ENCODE assay signal across 22 mouse cellular contexts in the genomic region with DNA sequence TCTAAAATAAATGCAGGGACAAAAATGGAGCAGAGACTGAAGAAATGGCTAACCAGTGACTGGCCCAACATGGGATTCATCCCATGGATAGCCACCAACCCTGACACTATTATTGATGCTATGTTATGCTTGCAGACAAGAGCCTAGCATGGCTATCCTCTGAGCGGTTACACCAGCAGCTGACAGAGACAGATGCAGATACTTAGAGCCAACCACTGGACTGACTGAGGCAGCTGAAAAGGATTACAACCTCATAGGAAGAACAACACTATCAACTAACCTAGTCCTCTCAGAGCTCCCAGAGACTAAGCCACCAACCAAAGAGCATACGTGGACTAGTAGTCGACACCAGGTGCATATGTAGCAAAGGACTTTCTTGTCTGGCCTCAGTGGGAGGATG.
DNase-seq lines count a peak whose midpoint lies in the region; ATAC-seq and TF ChIP-seq lines count a peak whose summit lies in the region.
"Had no signal": no experiment of that assay in that cellular context is flagged by ENCODE, and none has a peak within 500 bp of the region (broad histone marks: within the 10 kb centered on the region; RNA-seq: fewer than 3 reads in every experiment).

No protein-coding gene starts in this region.

- ATAC-seq in embryonic facial prominence, embryonic 14.5 days (ENCODE audit: low read depth), result peak; percentile 26; the same call in 1 of the 2 replicates
- peak; percentile 41 for ATAC-seq in limb, embryonic 14.5 days (ENCODE audit: low FRiP score, low read depth)
- ATAC-seq: activated CD4-positive, CD25-positive, alpha-beta regulatory T cell, adult 4 months; CD4-positive, CD25-positive, alpha-beta regulatory T cell, adult 4 months; Patski had no signal

- H3K9me3 ChIP-seq in embryonic facial prominence, embryonic 14.5 days (ENCODE audit: control insufficient read depth, low read length), result no peaks in the 10 kb centered on the region
- H3K9me3 ChIP-seq in embryonic facial prominence, embryonic 10.5 days, result no peaks in the 10 kb centered on the region
- H3K9me3 ChIP-seq in limb, embryonic 14.5 days (ENCODE audit: control insufficient read depth, low read length), result no peaks in the 10 kb centered on the region
- no peaks in the 10 kb centered on the region for H3K9me3 ChIP-seq in limb, embryonic 10.5 days (replicated peaks)

- no peaks in the 10 kb centered on the region for H3K36me3 ChIP-seq in embryonic facial prominence, embryonic 14.5 days (ENCODE audit: control insufficient read depth, insufficient read depth, low read length)
- no peaks in the 10 kb centered on the region for H3K36me3 ChIP-seq in embryonic facial prominence, embryonic 10.5 days (replicated peaks)
- no peaks in the 10 kb centered on the region for H3K36me3 ChIP-seq in limb, embryonic 14.5 days (ENCODE audit: control insufficient read depth, insufficient read depth, low read length)
- H3K36me3 ChIP-seq in limb, embryonic 10.5 days, result no peaks in the 10 kb centered on the region
- no peaks in the 10 kb centered on the region for H3K36me3 ChIP-seq in myocyte (ENCODE audit: control insufficient read depth, insufficient read depth)
- H3K36me3 ChIP-seq: G1E had no signal

- peak; percentile 41 for DNase-seq in embryonic facial prominence, embryonic 14.5 days (ENCODE audit: low spot score)
- DNase-seq in embryonic facial prominence, embryonic 10.5 days (ENCODE audit: low spot score), result no peak
- peak; percentile 68 for DNase-seq in heart, adult 11 months
- no peak for DNase-seq in heart, postnatal 25 days (ENCODE audit: low spot score)
- DNase-seq in limb, embryonic 14.5 days (ENCODE audit: low spot score), result peak; percentile 15
- DNase-seq in limb, embryonic 10.5 days (ENCODE audit: low spot score), result no peak
- no peak for DNase-seq in testis, postnatal 14 days (ENCODE audit: low spot score)
- DNase-seq: adrenal gland, adult 2 months; adrenal gland, adult 8-10 months; adrenal gland, postnatal 10 days; adrenal gland, postnatal 14 days; adrenal gland, postnatal 25 days; adrenal gland, postnatal 36 days; B cell, adult 2 months; cerebellum, adult 11 months; cerebellum, adult 11-12 months had no signal

- 69% methylated on average over 3 of the region's 3 CpGs for WGBS in embryonic facial prominence, embryonic 14.5 days
- 87% methylated on average over 3 of the region's 3 CpGs for WGBS in embryonic facial prominence, embryonic 10.5 days
- WGBS in limb, embryonic 14.5 days, result 81% methylated on average over 3 of the region's 3 CpGs
- 91% methylated on average over 3 of the region's 3 CpGs for WGBS in limb, embryonic 10.5 days

- no peak overlapping the region for H3K9ac ChIP-seq in embryonic facial prominence, embryonic 14.5 days (ENCODE audit: low read depth, low read length)
- H3K9ac ChIP-seq in limb, embryonic 14.5 days (ENCODE audit: low read depth, low read length, severe bottlenecking), result no peak overlapping the region

- no peak overlapping the region for H3K27ac ChIP-seq in embryonic facial prominence, embryonic 14.5 days (replicated peaks; ENCODE audit: low read depth, low read length)
- no peak overlapping the region for H3K27ac ChIP-seq in embryonic facial prominence, embryonic 10.5 days (replicated peaks)
- no peak overlapping the region for H3K27ac ChIP-seq in limb, embryonic 14.5 days (replicated peaks; ENCODE audit: low read depth, low read length)
- H3K27ac ChIP-seq in limb, embryonic 10.5 days, result no peak overlapping the region

- no peaks in the 10 kb centered on the region for H3K4me1 ChIP-seq in embryonic facial prominence, embryonic 14.5 days (ENCODE audit: control insufficient read depth, insufficient read depth, low read length)
- no peaks in the 10 kb centered on the region for H3K4me1 ChIP-seq in embryonic facial prominence, embryonic 10.5 days
- no peaks in the 10 kb centered on the region for H3K4me1 ChIP-seq in limb, embryonic 14.5 days (ENCODE audit: control insufficient read depth, insufficient read depth, low read length)
- H3K4me1 ChIP-seq in limb, embryonic 10.5 days, result no peaks in the 10 kb centered on the region

- intact Hi-C loops in heart, postnatal 25 days (cut with DNase I), result no loop called here

- TF ChIP-seq POLR2A in limb, embryonic 14.5 days (IDR thresholded peaks at IDR 0.05; ENCODE audit: borderline replicate concordance, extremely low read depth, insufficient read depth, insufficient read length), result no peak
- TF ChIP-seq POLR2A in myocyte (IDR thresholded peaks at IDR 0.05; ENCODE audit: insufficient read length, low read depth), result no peak

- H3K27me3 ChIP-seq in embryonic facial prominence, embryonic 14.5 days (replicated peaks; ENCODE audit: control insufficient read depth, insufficient read depth, low read length), result no peaks in the 10 kb centered on the region
- H3K27me3 ChIP-seq in embryonic facial prominence, embryonic 10.5 days (replicated peaks; ENCODE audit: low read depth, poor library complexity, severe bottlenecking), result no peaks in the 10 kb centered on the region
- H3K27me3 ChIP-seq in limb, embryonic 14.5 days (ENCODE audit: control insufficient read depth, insufficient read depth, low read length), result no peaks in the 10 kb centered on the region
- H3K27me3 ChIP-seq in limb, embryonic 10.5 days (ENCODE audit: low read depth, poor library complexity, severe bottlenecking), result no peaks in the 10 kb centered on the region
- no peaks in the 10 kb centered on the region for H3K27me3 ChIP-seq in myocyte (ENCODE audit: control insufficient read depth, insufficient read depth, insufficient read length)
- H3K27me3 ChIP-seq: CH12.LX, Patski had no signal

- H3K4me2 ChIP-seq in embryonic facial prominence, embryonic 14.5 days (ENCODE audit: low read depth, low read length), result no peak overlapping the region
- H3K4me2 ChIP-seq in limb, embryonic 14.5 days (replicated peaks; ENCODE audit: low read depth, low read length, severe bottlenecking), result no peak overlapping the region
- H3K4me2 ChIP-seq in myocyte (ENCODE audit: low read depth), result no peak overlapping the region

- H3K4me3 ChIP-seq in embryonic facial prominence, embryonic 14.5 days (ENCODE audit: low read depth, low read length), result no peak overlapping the region
- H3K4me3 ChIP-seq in embryonic facial prominence, embryonic 10.5 days, result no peak overlapping the region
- no peak overlapping the region for H3K4me3 ChIP-seq in limb, embryonic 14.5 days (replicated peaks; ENCODE audit: low read length)
- no peak overlapping the region for H3K4me3 ChIP-seq in limb, embryonic 10.5 days
- no peak overlapping the region for H3K4me3 ChIP-seq in myocyte

- no peaks in the 10 kb centered on the region for H3K79me2 ChIP-seq in myocyte (ENCODE audit: control insufficient read depth, insufficient read depth)

- no peak overlapping the region for H3ac ChIP-seq in myocyte (ENCODE audit: control insufficient read depth, insufficient read length)

TF ChIP-seq in myocyte, 11 proteins besides CTCF, POLR2A, EP300 and RAD21:
- peak; percentile 89 to 97 (median 95) for TF ChIP-seq MYOD1 (IDR thresholded peaks at IDR 0.05; ENCODE audit: control insufficient read depth in 1 of 3, insufficient read length in 2 of 3, low read depth in 2 of 3)
- TF ChIP-seq CEBPB (IDR thresholded peaks at IDR 0.05; ENCODE audit: insufficient read depth, poor library complexity, severe bottlenecking), result no peak
- peak; percentile 93 for TF ChIP-seq TCF12 (IDR thresholded peaks at IDR 0.05; ENCODE audit: insufficient read depth, poor library complexity, severe bottlenecking)
- no peak for TF ChIP-seq REST (IDR thresholded peaks at IDR 0.05; ENCODE audit: insufficient read depth, insufficient read length)
- peak in 2 of 3 experiments; percentile 63 to 93 for TF ChIP-seq MYOG (IDR thresholded peaks at IDR 0.05; ENCODE audit: control insufficient read depth in 1 of 3, insufficient read depth in 1 of 3, insufficient read length in 2 of 3, low read depth in 2 of 3)
- TF ChIP-seq MAX (IDR thresholded peaks at IDR 0.05; ENCODE audit: low read depth), result no peak
- no peak for TF ChIP-seq SRF (IDR thresholded peaks at IDR 0.05; ENCODE audit: control insufficient read depth, insufficient read length, low read depth)
- TF ChIP-seq TCF3 (IDR thresholded peaks at IDR 0.05; ENCODE audit: insufficient read length, low read depth), result peak; percentile 56
- no peak for TF ChIP-seq POLR2AphosphoS2 (IDR thresholded peaks at IDR 0.05; ENCODE audit: insufficient read length, low read depth)

Comparison
In these comparisons a context has a peak if more than half of its experiments do, and no peak if none do; other contexts are left out.
1. DNase-seq: peak in embryonic facial prominence, embryonic 14.5 days (single experiment), heart, adult 11 months (single experiment) and limb, embryonic 14.5 days (single experiment); none in embryonic facial prominence, embryonic 10.5 days (single experiment), heart, postnatal 25 days (single experiment), limb, embryonic 10.5 days (single experiment) and testis, postnatal 14 days (single experiment).